Mouse (Mus musculus): ENCODE data around the gene Pnmal2.

DNA sequence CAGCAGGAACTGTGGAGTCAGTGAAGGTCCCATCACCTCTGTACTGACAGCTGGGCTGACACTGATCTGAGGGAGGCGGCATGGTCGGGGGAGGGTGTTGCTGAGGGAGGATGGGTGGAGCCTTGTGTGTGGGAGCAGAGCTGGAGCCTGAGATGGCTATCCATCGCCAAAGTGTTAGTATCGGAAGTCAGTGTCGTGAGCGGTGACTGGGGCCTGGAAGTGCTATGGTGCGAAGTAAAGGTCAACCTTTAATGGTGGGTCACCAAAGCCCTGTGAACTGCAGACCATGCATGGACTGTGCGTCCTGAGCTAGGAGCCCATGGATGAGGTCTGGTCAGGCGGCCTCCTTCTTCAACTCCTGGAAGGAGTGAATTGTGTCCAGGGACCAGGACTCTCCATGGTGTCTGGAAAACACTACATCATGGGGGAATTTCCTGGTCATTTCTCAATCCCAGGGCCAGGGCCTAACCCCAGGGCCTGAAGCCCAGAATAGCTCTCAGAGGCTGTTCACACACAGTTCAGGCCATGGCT, 38.9 kb upstream of the Pnmal2 start:
- TF ChIP-seq CTCF (IDR thresholded peaks at IDR 0.05; ENCODE audit: extremely low read depth, insufficient read depth, low read length): no peak
- no peak for TF ChIP-seq POLR2A (IDR thresholded peaks at IDR 0.05; ENCODE audit: extremely low read depth, insufficient read depth, low read length)

Measured in cortical plate, adult 2 months (tissue).